Mouse (Mus musculus) heart, postnatal 25 days (tissue): ENCODE results near the gene Atpaf1. TPM values are rescaled to one million over a fixed set of nuclear protein-coding genes. Genes with fewer than 3 reads are reported as not detected.

Source experiments
- DNase-seq: peaks from one replicate; pipeline ENCODE4 v3.0.0; 2022; ENCODE audit warnings: low spot score
- intact Hi-C: fragments of 180-260 bp; cut with DNase I; formaldehyde crosslinking; loops from one replicate; pipeline ENCODE4 v1.15.1; 2025
- total RNA-seq, 2 experiments: library from RNA; stranded (reverse); gene quantifications; 2 replicates each; pipeline ENCODE4 v1.2.3; 2021

The Atpaf1 gene
- total RNA-seq, 2 experiments from 2014 or later, result 78.8 to 79.6 TPM

- intact Hi-C loops, result loop anchor here (5.0 kb wide), 1 partner anchor 103 kb away; the partner anchor contains the start of gene Efcab14
- DNase-seq, result no peak
Measured at GRCm38 (mm10) chr4:115839956-115840355, 55.3 kb downstream of the Atpaf1 start.

GRCm38 (mm10) chr4:115840842-115841241 lies 56.2 kb downstream of the Atpaf1 start:
- no peak for DNase-seq
- intact Hi-C loops, result loop anchor here (5.0 kb wide), 1 partner anchor 104 kb away; the partner anchor contains the start of gene Efcab14

- intact Hi-C loops, result no loop called here
- DNase-seq, result no peak
Measured at GRCm38 (mm10) chr4:115846656-115847055, 62.0 kb downstream of the Atpaf1 start.

DNA sequence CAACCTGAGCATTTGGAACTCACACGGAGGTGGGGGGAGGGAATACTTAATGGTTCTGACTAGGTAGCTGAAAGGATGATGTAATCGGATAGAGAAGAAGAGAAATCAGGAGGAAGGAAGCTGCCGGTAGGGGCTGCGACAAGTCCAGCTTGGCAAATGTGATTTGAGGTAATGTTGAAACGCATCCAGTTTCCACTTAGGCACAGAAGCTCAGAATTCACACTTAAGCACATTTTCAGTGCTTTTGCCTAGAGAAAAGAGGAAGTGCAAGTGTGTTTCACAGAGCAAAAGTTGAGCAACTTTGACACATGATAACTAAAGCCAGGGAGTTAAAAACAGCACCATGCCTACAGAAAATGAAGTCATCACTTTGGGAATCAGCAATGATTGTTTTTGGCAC lies 62.8 kb downstream of the Atpaf1 start:
- DNase-seq, result no peak
- intact Hi-C loops, result no loop called here

DNA sequence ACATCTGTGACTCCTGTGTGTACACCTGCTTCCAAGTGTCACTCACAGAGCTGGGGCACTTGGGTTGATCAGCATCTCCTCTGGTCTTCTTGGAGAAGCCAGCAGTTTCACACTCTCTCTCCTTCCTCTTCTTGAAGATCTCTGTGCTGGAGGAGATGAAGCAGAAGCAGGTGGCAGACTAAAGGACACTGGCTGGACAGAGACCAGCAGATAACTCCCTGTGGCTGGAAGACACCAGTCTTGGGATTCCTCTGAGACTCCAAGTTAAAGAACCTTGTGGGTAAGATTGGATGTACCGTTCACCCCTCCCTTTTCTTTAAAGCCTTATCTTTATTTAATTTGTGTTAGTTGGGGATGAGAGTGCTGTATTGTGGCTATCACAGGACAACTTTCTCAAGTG lies 63.5 kb downstream of the Atpaf1 start:
- intact Hi-C loops, result no loop called here
- no peak for DNase-seq

- no peak for DNase-seq
- intact Hi-C loops, result no loop called here
Measured at GRCm38 (mm10) chr4:115848990-115849677, 64.5 kb downstream of the Atpaf1 start.

GRCm38 (mm10) chr4:115850111-115850510 lies 65.5 kb downstream of the Atpaf1 start:
- intact Hi-C loops, result no loop called here
- no peak for DNase-seq

DNA sequence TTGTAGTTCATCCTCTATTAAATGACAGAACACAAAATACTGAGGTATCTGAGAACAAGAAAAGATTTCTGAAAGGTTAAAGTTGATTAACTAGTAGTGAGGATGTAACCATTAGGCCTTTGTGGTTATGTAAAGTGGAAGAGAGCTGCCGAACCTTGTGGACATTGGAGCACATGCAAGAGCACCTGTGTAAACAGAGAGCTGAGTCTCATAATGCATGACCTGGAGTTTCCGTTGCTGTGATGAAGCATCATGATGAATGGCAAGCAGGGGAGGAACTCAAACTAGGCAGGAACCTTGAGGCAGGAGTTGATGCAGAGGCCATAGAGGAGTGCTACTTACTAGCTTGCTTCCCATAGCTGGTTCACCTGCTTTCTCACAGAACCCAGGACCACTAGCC lies 66.0 kb downstream of the Atpaf1 start:
- DNase-seq, result no peak
- intact Hi-C loops, result no loop called here

DNA sequence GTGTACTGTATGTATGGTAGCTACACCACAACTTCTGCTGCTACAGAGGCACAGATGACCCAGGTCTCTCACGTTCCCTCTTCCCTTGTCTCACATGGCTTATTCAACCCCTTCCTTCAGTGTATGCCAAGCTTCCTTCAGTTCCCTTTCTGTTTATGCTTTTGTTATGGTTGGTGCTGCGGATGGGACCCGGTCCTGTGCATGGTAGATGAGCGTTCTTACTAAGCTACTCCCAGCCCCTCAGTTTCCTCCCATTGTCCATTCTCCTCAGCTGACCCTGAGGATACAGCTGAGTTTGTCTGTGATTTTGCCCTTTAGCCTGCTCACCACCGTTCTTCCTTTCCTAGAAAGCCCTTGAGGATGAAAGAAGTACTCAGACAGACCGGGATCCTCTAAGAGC lies 67.0 kb downstream of the Atpaf1 start:
- no peak for DNase-seq
- intact Hi-C loops, result no loop called here

DNA sequence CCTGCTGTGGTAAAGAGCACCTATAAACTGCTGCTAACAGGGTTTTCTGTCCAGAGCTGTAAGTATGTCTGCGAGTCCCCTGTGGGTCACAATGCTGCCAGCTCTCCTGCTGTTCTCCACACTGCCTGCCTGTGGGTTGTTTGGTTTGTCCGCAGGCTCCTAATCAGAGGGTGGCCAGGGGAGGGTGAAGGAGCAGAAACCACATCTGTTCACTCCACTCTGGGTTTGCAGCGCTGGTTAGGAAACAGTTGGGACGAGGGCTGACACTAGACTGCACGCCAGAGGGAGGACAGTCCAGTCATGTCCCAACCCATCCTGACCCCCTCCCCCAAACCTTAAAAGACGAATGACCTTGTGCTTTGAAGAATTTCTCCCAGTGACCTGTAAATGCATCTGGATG lies 70.5 kb downstream of the Atpaf1 start:
- DNase-seq, result no peak
- intact Hi-C loops, result no loop called here

DNA sequence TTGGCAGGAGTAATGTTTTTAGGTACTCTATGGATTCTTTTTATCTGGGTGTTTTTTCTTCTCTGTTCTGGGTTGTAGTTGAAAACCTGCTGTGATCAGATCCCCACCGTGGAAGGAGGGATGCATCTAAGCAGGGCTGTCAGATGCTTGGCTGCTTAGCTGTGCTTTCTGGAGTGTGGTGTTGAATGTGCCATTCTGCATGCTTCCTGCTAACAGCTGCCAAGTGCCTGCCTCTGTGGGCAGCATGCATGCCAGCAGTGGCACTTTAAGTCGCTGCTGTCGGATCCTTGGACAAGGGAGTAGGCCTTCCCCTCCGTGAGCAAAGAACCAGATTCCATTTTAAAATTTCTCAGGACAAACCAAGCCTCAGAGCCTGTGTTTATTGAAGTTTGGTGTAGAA lies 71.0 kb downstream of the Atpaf1 start:
- DNase-seq, result no peak
- intact Hi-C loops, result no loop called here

GRCm38 (mm10) chr4:115856282-115856681 lies 71.7 kb downstream of the Atpaf1 start:
- intact Hi-C loops, result no loop called here
- no peak for DNase-seq

DNA sequence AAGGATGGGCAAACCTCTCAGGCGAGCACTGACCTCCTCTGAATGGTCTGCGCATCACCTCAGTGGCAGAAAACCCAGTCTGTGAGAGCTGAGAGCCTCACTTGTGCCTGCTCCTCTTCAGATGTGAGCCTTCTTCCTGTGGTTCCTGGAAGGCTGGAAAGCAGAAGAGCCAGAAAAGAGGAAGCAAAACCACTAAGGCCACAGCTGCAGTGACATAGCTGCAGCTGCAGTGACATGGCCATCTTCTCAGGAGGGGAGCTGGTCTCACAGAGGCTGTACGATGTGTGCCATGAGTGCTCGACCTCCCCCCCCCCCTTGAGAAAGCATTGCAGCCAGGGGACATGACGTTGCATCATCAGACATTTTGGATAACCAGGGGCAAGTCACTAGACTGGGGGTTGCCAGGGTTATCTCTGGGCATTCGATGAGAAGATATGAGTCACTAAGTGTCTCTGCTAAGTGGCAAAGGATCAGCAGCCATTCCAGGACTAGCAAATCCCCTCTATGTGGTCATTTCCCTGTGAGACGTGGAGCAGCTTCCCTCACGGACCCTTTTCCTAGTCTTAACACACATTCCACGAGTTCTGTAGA lies 72.8 kb downstream of the Atpaf1 start:
- intact Hi-C loops, result no loop called here
- DNase-seq, result no peak

DNA sequence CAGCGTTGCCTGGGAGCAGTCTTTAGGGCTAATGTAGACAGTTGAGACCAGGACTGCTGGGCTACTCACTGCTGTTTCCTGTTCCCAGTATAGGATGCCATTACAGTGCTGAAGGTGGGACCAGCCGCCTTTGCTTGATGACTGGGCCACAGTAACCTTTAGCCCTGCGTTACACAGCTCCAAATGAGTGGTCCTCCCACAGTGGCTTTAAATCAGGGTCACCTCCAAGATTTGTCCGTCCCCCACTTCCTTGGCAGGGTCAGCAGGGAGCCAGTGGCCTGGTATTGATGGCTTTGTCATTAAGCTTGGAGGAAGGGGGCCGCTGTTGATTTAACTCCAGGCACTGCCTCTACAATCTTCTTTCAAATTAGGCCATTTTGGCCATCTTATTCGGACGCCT lies 78.7 kb downstream of the Atpaf1 start:
- intact Hi-C loops, result no loop called here
- no peak for DNase-seq

DNA sequence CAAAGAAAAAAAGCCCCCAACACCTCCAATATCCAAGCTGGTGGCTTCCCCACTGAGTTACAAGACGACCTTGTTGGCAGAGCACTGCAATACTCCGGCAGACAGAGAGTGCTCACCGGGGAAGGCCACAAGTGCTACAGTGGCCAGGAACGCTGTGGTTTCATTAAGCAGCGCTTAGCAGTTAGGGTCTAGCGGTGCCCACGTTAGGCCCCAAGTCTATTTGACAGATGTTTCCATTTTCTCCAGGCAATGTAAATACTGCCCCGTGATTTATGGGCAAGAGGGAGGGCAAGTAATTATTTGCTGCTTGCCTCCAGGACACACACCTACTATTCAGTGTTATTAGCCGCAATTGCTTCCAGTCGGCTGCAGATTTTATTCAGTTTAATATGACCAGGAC lies 79.3 kb downstream of the Atpaf1 start:
- no peak for DNase-seq
- intact Hi-C loops, result no loop called here

Other genes starting within 250 kb of the Atpaf1 start
- gene Cyp4a31, start 221.2 kb upstream of the Atpaf1 start, total RNA-seq, result not detected
- gene Cyp4a32, start 183.8 kb upstream of the Atpaf1 start, total RNA-seq, result not detected
- gene Cyp4b1, start 137.1 kb upstream of the Atpaf1 start, total RNA-seq, result 10 to 100 TPM; 22.8 to 27.9 TPM
- gene Efcab14, start 47.1 kb upstream of the Atpaf1 start, total RNA-seq, result 10 to 100 TPM; 33.4 to 37.0 TPM
- gene Tex38, start 3.8 kb upstream of the Atpaf1 start, total RNA-seq, result under 1 TPM; 0.55 to 0.78 TPM
- 1 to 10 TPM; 4.5 to 5.4 TPM for gene Mob3c, start 43.3 kb downstream of the Atpaf1 start, total RNA-seq
- gene Mknk1, start 54.4 kb downstream of the Atpaf1 start, total RNA-seq, result 10 to 100 TPM; 19.8 to 21.9 TPM
- not detected for gene Kncn, start 99.6 kb downstream of the Atpaf1 start, total RNA-seq
- gene 6430628N08Rik, start 105.9 kb downstream of the Atpaf1 start, total RNA-seq, result not detected
- not detected for gene Dmbx1, start 155.1 kb downstream of the Atpaf1 start, total RNA-seq
- under 1 TPM; 0.13 to 0.17 TPM for gene Faah, start 233.1 kb downstream of the Atpaf1 start, total RNA-seq